Mouse (Mus musculus) T-cell, adult 2 months (primary cell): ENCODE data around the gene Foxo1.

ENCODE experiments used
- DNase-seq: peaks from one replicate; pipeline ENCODE4 v3.0.0; 2022; ENCODE audit warnings: low spot score

Foxo1 gene

GRCm38 (mm10) chr3:52268737-52269513 is 789 bp downstream of the Foxo1 start:
- peak; percentile 45 for DNase-seq

GRCm38 (mm10) chr3:52269514-52270351 is 1.6 kb downstream of the Foxo1 start:
- DNase-seq = peak; percentile 55

- DNase-seq = peak; percentile 30
Measured at GRCm38 (mm10) chr3:52270511-52270910, 2.4 kb downstream of the Foxo1 start.

- DNase-seq = no peak
Measured at GRCm38 (mm10) chr3:52271376-52271775, 3.2 kb downstream of the Foxo1 start.

GRCm38 (mm10) chr3:52272376-52272865 is 4.3 kb downstream of the Foxo1 start:
- DNase-seq = no peak

- DNase-seq = no peak
Measured at GRCm38 (mm10) chr3:52274475-52274874, 6.3 kb downstream of the Foxo1 start.

- DNase-seq = peak; percentile 38
Measured at GRCm38 (mm10) chr3:52275037-52275555, 7.0 kb downstream of the Foxo1 start.

GRCm38 (mm10) chr3:52280681-52281080 is 12.5 kb downstream of the Foxo1 start:
- DNase-seq = peak; percentile 36

- no peak for DNase-seq
Measured at GRCm38 (mm10) chr3:52281882-52282281, 13.7 kb downstream of the Foxo1 start.

- DNase-seq = no peak
Measured at GRCm38 (mm10) chr3:52282369-52282768, 14.2 kb downstream of the Foxo1 start.

- DNase-seq = no peak
Measured at GRCm38 (mm10) chr3:52283521-52283920, 15.4 kb downstream of the Foxo1 start.

GRCm38 (mm10) chr3:52290811-52291210 is 22.7 kb downstream of the Foxo1 start:
- no peak for DNase-seq

- DNase-seq = no peak
Measured at GRCm38 (mm10) chr3:52292498-52292897, 24.4 kb downstream of the Foxo1 start.

- no peak for DNase-seq
Measured at GRCm38 (mm10) chr3:52293946-52294345, 25.8 kb downstream of the Foxo1 start.

GRCm38 (mm10) chr3:52295688-52296087 is 27.6 kb downstream of the Foxo1 start:
- DNase-seq = no peak

- DNase-seq = no peak
Measured at GRCm38 (mm10) chr3:52296224-52296760, 28.2 kb downstream of the Foxo1 start.

GRCm38 (mm10) chr3:52297291-52298018 is 29.3 kb downstream of the Foxo1 start:
- DNase-seq = no peak

GRCm38 (mm10) chr3:52298683-52299082 is 30.5 kb downstream of the Foxo1 start:
- DNase-seq = peak; percentile 65

- peak; percentile 40 for DNase-seq
Measured at GRCm38 (mm10) chr3:52299376-52299775, 31.2 kb downstream of the Foxo1 start.

GRCm38 (mm10) chr3:52300517-52300916 is 32.4 kb downstream of the Foxo1 start:
- peak; percentile 31 for DNase-seq

- no peak for DNase-seq
Measured at GRCm38 (mm10) chr3:52303301-52303700, 35.2 kb downstream of the Foxo1 start.
